Mouse (Mus musculus) ES-Bruce4 (cell line): Measurements from ENCODE around the gene Nfib. TPM values are rescaled to one million over a fixed set of nuclear protein-coding genes. Genes with fewer than 3 reads are reported as not detected.

Source experiments
- H3K27ac ChIP-seq: 2 replicates; pipeline ENCODE4 v1.5.1; 2012; ENCODE audit warnings: low read length, inconsistent platforms; ENCODE audit not compliant: insufficient read depth
- H3K27me3 ChIP-seq: 2 replicates; pipeline ENCODE4 v1.6.1; 2012; ENCODE audit warnings: mild to moderate bottlenecking, low read length, inconsistent platforms; ENCODE audit not compliant: control insufficient read depth, poor library complexity, insufficient read depth, severe bottlenecking
- H3K36me3 ChIP-seq: 2 replicates; pipeline ENCODE4 v1.6.1; 2012; ENCODE audit warnings: inconsistent platforms, mild to moderate bottlenecking, low read length, moderate library complexity; ENCODE audit not compliant: control insufficient read depth, poor library complexity, insufficient read depth, severe bottlenecking
- H3K4me1 ChIP-seq: one replicate; pipeline ENCODE4 v1.8.1; 2011; ENCODE audit warnings: low read length; ENCODE audit not compliant: control insufficient read depth, insufficient read depth
- H3K4me3 ChIP-seq: 2 replicates; pipeline ENCODE4 v1.5.1; 2011; ENCODE audit warnings: low read depth, mild to moderate bottlenecking, low read length
- H3K9ac ChIP-seq: 2 replicates; pipeline ENCODE4 v1.6.1; 2012; ENCODE audit warnings: low read depth, mild to moderate bottlenecking, inconsistent platforms; ENCODE audit not compliant: poor library complexity, severe bottlenecking
- H3K9me3 ChIP-seq: replicated peaks from 2 replicates; pipeline ENCODE4 v1.6.1; 2012; ENCODE audit warnings: mild to moderate bottlenecking, low read length, inconsistent platforms; ENCODE audit not compliant: control insufficient read depth, poor library complexity, insufficient read depth, severe bottlenecking
- CTCF ChIP-seq: IDR thresholded peaks from one replicate; pipeline ENCODE4 v1.8.1; 2011; ENCODE audit warnings: low read depth, low read length
- EP300 ChIP-seq: IDR thresholded peaks from 2 replicates; pipeline ENCODE4 v1.6.1; 2011; ENCODE audit warnings: low read depth, low read length; ENCODE audit not compliant: insufficient read depth
- POLR2A ChIP-seq: IDR thresholded peaks from one replicate; pipeline ENCODE4 v1.8.1; 2011; ENCODE audit warnings: low read length; ENCODE audit not compliant: insufficient read depth
- polyA plus RNA-seq: library from polyadenylated mRNA; stranded (reverse); fragments of >200 nt; gene quantifications from 2 replicates; pipeline ENCODE4 v1.2.4, GENCODE M21; 2011; ENCODE audit warnings: low read depth; ENCODE audit not compliant: missing spikeins, insufficient read depth, insufficient read length

Nfib gene
- polyA plus RNA-seq, 1 experiment: 4.6 TPM

- Histone ChIP-seq H3K9ac (no peak overlapping the region), H3K9me3 (no peaks in the 10 kb centered on the region), H3K27ac (no peak overlapping the region), H3K4me1 (peaks cover 1% of the 10 kb centered on the region), H3K27me3 (no peaks in the 10 kb centered on the region), H3K4me3 (no peak overlapping the region), H3K36me3 (no peaks in the 10 kb centered on the region)
- TF ChIP-seq CTCF (no peak), POLR2A (no peak), EP300 (no peak)
Observed at GRCm38 (mm10) chr4:82315710-82316109, 389.8 kb downstream of the Nfib start.

DNA sequence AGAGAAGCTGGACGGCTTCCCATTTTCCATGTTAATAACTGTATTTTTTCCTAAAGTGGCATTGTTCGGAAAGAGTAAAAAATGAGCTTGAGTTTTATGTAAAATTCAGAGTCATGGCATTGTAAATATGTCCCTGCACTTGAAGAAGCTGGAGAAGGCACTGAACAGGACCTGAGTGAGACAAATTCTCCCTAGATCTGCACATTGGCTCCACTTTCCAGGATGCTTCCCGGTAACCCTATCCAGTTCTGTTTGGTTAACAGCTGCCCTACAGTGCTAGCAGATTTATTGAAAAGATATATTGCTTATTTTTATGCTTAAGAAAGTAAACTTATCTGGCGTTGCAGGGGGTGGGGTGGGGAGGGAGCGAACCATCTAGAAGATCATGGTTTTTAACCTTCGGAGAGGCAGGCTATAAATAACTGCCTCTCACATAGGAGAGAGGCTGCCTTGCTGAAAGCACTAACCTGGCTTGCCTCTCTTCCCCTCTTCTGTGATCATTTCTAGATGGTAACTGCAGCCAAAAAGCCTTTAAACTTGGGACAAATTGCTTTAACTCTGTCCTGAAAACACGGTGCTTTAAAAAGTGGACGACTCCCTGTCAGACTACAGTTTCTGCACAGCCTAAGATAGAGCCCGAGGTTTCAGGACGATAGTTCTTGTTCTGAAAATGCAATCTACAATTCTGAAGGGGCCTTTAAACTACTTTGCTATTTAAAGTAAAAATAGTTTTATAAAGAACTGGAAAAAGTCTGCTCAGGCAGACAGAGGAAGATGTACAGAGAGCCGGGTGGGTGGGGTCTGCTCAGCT, 394.4 kb downstream of the Nfib start:
- H3K27me3 ChIP-seq: no peaks in the 10 kb centered on the region
- H3K4me3 ChIP-seq: no peak overlapping the region
- TF ChIP-seq CTCF: no peak
- TF ChIP-seq POLR2A: no peak
- TF ChIP-seq EP300: no peak
- H3K27ac ChIP-seq: no peak overlapping the region
- H3K4me1 ChIP-seq: peaks cover 1% of the 10 kb centered on the region
- H3K9ac ChIP-seq: no peak overlapping the region
- H3K36me3 ChIP-seq: no peaks in the 10 kb centered on the region
- H3K9me3 ChIP-seq: no peaks in the 10 kb centered on the region

DNA sequence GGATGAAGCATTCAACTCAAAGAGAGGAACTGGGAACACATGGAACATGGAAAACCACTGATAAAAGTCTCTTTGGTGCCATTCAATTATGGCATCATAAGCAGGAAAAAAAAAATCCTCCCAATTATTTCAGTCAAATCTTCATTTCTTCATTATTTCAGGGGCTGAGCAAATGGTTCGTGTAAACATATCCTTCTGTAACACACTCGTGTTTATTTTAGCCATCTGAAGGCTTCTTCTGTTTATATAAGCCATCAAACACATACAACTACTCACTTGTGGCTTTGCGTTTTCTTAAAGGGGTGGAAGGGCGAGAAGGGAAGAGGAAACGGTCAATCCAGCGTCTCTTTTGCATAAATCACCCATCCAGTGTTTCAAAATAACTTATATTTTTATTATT, 399.5 kb downstream of the Nfib start:
- TF ChIP-seq POLR2A (no peak), CTCF (no peak), EP300 (no peak)
- Histone ChIP-seq H3K27ac (no peak overlapping the region), H3K4me1 (no peaks in the 10 kb centered on the region)

DNA sequence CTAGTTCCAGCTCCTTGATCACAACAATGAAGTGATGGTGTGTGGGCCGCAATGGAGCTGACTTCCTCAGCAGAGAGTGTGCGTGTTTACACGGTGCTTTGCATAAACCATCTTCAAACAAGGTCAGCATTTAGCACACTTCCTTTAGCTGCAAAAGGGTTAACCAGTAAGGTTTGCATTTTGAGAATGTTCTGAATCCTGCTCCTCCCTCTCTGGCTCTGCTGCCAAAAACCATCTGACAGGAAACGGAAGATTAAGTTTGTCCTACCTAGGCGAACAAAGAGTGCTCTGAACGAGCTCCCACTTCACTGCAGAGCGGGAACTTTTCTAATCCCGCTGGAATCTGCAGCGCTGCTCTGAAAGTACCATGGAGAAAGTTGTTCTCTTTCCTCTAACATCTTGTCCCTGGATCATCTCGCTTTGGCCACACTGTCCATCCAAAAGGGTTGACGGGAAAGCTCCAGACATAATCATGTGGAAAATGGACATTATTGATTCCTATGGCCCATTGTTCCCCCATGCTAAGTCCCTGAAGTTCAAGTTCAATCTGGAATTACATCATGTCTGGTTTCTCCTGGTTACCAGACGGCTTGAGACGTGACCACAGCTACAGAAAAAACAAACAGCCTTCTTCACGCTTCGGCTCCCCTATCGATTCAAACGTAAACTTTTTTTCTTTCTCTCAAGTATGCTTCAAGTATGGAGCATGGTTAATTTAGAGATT, 401.2 kb downstream of the Nfib start:
- Histone ChIP-seq H3K9ac (no peak overlapping the region), H3K27me3 (no peaks in the 10 kb centered on the region), H3K4me3 (no peak overlapping the region), H3K36me3 (no peaks in the 10 kb centered on the region), H3K9me3 (no peaks in the 10 kb centered on the region), H3K4me1 (no peaks in the 10 kb centered on the region), H3K27ac (no peak overlapping the region)
- TF ChIP-seq EP300 (no peak), CTCF (no peak), POLR2A (no peak)

More for the DNA sequence above, 399.5 kb downstream of the Nfib start:
- Histone ChIP-seq H3K36me3 (no peaks in the 10 kb centered on the region), H3K9me3 (no peaks in the 10 kb centered on the region), H3K4me3 (no peak overlapping the region), H3K9ac (no peak overlapping the region), H3K27me3 (no peaks in the 10 kb centered on the region)

- H3K9me3 ChIP-seq: no peaks in the 10 kb centered on the region
- H3K36me3 ChIP-seq: no peaks in the 10 kb centered on the region
- H3K9ac ChIP-seq: no peak overlapping the region
- no peaks in the 10 kb centered on the region for H3K4me1 ChIP-seq
- no peak overlapping the region for H3K27ac ChIP-seq
- H3K27me3 ChIP-seq: no peaks in the 10 kb centered on the region
- H3K4me3 ChIP-seq: no peak overlapping the region
- TF ChIP-seq CTCF (no peak), EP300 (no peak), POLR2A (no peak)
Observed at GRCm38 (mm10) chr4:82303362-82303900, 402.1 kb downstream of the Nfib start.

- Histone ChIP-seq H3K4me3 (no peak overlapping the region), H3K4me1 (no peaks in the 10 kb centered on the region), H3K27ac (no peak overlapping the region)
Observed at GRCm38 (mm10) chr4:82302901-82303300, 402.6 kb downstream of the Nfib start.

More at GRCm38 (mm10) chr4:82302901-82303300, 402.6 kb downstream of the Nfib start:
- no peaks in the 10 kb centered on the region for H3K36me3 ChIP-seq
- H3K9me3 ChIP-seq: no peaks in the 10 kb centered on the region
- H3K27me3 ChIP-seq: no peaks in the 10 kb centered on the region
- TF ChIP-seq EP300: no peak
- TF ChIP-seq POLR2A: no peak
- no peak for TF ChIP-seq CTCF
- H3K9ac ChIP-seq: no peak overlapping the region
